Mouse (Mus musculus) heart, adult 11 months (tissue): ENCODE measurements around the gene Fn3krp.
A peak's percentile ranks its signal among the peaks of the same experiment; 100 is the strongest.

Source experiments
- DNase-seq: peaks from one replicate; pipeline ENCODE4 v3.0.0; 2022

Fn3krp gene

GRCm38 (mm10) chr11:121420830-121421552 lies at the start of gene Fn3krp:
Fn3krp (plus strand) TSS chr11:121421401.
- peak; percentile 100 for DNase-seq

DNA sequence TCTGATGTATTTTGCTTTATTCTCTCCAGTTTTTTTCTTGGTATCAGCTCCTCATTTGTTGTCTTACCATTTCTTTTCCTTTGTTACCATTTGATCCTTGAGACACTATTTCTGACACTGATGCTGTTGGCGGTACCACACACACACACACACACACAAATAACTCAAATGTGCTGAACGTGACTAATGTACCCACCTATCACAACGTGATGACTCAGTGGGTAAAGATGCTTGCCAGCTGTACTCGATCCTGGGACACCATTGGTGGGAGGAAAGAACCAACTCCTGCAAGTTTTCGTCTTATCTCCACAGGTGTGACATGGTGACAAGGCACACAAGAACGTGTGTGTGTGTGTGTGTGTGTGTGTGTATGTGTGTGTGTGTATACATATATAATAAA lies 47.9 kb upstream of the Fn3krp start:
- peak; percentile 34 for DNase-seq

DNA sequence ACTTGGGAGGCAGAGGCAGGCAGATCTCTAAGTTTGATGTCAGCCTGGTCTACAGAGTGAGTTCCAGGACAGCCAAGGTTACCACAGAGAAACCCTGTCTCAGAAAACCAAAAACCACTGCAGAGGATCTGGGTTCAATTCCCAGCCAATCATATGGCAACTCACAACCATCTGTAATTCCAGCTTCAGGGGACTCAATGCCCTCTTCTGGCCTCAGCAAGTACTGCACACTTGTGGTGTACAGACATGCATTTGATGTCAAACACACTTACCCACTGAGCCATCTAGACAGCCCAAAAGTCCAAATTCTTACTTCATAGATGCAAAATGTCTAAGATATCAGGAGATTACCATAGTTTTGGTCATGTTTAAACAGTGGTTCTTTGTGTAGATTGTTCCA lies 42.6 kb upstream of the Fn3krp start:
- DNase-seq, result no peak

DNA sequence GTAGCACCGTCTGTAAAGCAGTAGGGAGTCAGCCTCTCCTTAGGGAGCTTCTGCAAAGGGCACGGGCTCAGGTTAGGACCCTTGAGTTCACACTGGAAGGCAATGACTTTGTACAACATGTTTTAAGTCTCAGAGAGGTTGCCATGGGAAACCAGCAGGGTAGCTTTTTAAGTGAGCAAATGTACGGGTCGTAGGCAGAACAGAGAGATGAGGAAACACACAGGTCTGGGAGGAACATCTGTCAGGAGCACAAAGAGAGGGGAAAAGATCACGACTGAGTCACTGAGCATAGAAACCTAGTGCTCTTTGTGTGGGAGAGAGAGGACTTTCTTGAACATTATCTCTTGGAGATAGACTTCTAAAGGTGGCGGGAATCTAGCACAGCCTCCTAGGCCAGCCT lies 40.9 kb upstream of the Fn3krp start:
- DNase-seq, result no peak

DNA sequence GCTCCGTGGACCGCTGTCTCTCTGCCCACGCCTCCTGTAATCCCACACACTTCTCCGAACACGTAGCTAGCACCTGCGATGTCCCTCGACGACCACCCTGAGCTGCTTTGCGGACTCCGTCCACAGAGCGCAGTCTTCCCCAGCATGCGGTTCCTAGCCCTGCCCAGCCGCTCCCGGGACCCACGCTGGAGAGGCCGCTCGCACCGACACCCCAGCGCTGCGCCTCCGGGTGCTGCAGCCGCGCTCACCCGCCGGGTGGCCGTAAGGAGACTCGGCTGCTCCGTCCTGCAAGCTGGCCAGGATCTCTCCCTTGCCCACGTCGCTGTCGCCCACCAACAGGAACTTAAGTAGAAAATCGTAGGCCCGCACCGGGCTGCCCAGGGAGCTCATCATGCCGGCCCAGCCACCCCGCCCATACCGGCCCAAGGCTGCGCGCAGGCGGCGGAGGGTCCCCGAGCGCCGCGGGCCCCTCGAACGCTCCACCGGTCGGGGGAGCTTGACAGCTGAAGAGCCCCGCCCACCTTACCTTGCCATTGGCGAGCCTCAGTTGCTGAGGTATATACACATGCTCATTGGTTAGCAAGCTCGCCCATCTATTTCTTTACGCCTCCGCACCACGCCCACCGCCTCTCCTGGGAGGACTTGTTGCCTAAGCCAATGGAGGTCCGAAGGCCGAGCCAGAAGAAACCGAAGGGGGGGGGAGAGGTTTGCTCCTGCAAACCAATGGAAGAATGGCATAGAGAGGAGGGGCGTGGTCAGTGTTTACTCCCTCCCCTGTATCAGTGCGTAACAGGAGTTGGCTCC lies 33.2 kb upstream of the Fn3krp start, which contains the start of gene Rab40b:
Rab40b (minus strand) TSS at position 502 of the 804 bp plus-strand sequence.
- peak; percentile 100 for DNase-seq

- no peak for DNase-seq
These were observed 32.7 kb upstream of the Fn3krp start for GRCm38 (mm10) chr11:121388554-121388945.

DNA sequence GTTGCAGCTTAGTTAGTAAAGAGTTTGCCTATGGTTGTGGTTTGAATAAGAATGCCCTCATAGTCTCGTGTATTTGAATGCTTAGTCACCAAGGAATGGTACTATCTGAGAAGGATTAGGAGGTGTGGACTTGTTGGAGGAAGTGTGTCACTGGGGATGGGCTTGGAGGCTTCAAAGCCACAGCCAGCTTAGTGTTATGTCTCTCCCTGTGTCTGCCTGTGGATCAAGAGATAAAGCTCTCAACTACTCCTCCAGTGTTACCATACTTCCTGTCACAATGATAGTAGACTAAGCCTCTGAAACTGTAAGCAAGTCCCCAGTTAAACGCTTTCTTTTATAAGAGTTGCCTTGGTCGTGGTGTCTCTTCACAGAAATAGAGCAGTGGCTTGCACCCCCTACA lies 30.4 kb upstream of the Fn3krp start:
- DNase-seq, result no peak

DNA sequence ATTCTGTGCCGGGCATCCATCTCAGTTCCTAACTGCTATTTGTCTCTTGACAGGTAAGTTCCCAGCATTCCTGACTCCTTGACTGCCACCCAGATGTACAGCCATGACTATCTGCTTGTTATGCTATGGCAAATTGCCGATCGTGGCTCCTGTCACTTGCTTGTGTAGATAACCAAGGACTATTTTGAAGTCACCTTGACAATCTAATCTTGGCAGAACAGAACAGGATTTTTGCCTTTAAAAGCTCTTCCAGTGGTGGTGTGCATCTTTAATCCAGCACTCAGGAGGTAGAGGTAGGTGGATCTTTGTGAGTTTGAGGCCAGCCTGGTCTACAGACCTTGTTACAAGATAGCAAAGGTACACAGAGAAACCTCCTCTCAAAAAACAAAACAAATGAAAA lies 28.8 kb upstream of the Fn3krp start:
- DNase-seq, result peak; percentile 31

- DNase-seq, result peak; percentile 68
These were observed 13.6 kb upstream of the Fn3krp start for GRCm38 (mm10) chr11:121407366-121408155.

DNA sequence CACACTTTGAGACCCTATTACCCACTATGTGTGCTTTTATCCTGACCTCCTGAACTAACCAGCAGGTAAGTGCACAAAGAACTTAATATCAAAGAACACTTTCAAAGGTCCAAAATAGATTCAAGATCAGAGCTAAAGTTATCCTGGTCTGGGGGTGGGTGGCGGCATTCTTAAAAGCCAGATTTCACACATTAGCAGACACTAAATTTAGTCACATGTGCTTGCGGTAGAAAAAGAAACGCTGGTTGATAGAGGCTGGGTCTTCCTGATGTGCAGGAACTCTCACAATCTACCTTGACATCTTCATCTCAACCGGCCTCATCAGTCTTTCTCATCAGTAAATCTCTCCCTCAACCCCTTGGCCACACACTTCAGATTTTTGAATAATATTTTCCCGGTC lies 6.4 kb upstream of the Fn3krp start:
- DNase-seq, result peak; percentile 77

DNA sequence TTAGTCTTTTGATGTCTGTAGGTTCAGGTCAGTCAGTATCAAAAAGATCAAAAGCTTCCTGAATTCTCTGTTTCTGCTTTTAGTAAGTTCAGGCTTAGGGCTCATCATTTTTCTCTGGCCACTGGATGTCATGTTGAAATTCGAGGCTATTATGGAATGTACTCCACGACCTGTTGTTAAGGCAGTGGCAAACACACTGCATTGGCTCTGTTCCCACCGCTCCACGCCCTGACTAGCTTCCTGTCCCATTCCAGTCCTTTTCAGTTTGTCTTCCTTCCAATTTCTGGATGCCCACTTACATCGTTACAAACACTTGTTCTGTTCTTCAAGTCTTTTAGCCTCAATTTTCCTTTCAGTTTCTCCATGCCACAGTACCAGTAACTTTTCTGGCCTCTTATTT lies 5.8 kb upstream of the Fn3krp start:
- DNase-seq, result peak; percentile 81

DNA sequence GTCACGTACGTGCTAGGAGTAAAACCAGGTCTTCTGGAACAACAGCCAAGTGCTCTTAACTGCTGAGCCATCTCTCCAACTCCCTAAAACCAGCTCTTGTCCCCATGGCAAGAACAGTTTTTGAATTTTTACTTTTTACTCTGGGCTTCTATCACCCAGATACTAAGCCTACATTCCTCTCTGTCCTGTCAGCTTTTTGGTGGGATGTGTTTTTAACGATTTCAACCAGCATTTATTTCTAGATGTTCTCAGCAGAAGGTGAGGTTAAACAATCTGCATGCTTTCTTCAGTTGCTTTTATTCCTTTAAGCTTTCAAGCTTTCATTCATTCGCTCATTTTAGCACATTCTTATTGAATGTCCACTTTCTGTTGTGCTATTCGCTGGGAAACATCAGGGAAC lies 3.2 kb upstream of the Fn3krp start:
- no peak for DNase-seq

DNA sequence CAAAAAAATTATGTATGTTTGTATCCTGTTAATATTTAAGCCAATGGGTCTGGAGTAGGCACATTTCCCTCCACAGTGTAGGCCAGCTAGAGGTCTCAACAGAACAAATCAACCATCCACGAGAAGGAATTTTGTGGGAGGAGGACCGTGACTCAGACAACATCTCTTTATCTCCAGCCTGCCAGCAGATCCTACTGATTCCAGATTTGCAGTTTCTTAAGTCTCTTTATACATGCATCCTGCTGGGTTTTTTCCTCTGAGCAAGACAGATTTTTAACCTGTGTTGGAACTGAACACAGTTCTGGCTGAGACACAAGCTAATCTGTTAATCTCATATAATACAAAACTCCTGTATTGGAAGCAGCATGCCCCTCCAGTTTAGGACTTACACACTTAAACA lies 2.3 kb upstream of the Fn3krp start:
- peak; percentile 25 for DNase-seq

DNA sequence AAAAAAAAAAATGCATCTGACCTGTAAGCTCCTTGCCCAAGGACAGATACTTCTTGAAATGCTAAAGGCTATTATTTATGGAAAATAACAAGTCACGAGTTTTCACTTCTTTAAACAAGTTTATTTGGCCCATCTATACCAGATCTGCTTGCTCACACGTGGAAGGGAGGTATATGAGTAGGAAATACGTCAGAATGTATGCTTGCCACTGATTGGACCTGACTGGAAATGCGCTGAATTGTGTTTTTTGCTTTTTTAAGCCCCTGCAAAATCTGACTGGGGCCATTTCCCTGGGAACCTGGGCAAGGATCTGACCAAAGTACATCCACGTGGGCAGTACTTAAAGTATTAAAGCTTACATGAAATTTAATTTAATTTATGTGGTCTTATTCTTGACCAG lies 822 bp upstream of the Fn3krp start:
- peak; percentile 68 for DNase-seq

- DNase-seq, result no peak
These were observed 462 bp downstream of the Fn3krp start for GRCm38 (mm10) chr11:121421553-121422173.

DNA sequence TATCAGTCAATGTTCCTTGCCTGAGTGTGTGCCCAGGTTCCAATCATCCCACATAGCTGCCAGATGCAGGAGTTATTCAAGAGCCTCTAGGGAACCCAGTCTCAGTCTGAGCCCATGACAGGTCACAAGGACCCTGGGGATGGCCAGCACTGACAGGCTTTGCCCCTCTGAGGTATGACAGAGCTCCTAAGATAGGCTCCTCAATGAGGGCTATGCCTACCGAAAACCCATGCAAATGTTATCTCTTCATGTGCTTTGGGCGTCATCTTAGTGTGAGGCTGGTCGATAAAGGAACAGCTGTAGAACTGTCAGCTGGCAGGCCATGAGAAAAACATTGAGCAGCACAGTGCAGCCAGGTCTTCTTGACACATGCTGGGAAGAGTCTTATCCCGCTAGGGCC lies 12.2 kb downstream of the Fn3krp start:
- peak; percentile 86 for DNase-seq

DNA sequence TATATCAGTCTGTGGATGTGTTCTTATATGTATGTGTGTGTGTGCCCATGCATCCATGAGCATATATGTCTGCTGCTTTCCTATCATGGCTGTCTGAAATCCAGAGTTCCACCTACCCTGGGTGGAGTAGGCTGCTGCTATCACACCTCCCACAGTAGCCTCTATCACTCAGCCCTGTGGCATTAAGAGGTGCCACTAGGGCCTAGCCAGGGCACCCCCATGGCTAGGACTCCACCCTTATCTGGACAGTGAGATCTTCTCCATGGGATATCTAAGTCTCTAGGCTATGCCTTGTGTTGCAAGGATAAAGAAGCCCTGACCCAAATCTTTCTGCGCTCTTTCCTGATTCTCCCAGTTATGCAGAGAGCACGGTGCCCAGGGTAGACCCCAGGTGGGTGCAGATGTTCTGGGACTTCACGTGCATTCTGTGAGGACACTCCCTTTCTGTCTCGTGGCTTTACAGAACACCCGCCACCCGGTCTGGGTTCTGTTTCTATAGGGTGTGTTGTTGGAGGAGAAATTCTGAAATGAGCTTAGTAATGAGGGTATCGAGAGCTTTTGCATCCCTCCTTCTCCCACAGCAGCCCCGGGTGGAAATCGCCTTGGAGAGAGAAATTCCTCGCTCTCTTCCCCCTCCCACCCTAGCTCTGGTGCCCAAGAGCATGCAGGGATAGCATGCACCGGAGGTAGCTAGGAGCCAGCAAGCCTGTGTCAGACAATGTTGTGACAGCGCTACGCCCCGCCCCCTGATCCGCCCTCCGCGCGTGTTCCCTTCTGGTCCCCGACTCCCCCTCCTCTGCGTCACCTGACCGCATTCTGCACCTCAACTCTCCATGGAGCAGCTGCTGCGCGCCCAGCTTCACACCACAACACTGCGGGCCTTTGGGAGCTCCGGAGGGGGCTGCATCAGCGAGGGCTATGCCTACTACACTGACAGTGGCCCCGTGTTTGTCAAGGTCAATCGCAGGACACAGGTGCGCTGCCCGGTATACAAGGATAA lies 13.3 kb downstream of the Fn3krp start, which contains the start of gene Fn3k:
Fn3k (plus strand) TSS at position 758 of the 1,000 bp plus-strand sequence.
- peak; percentile 99 for DNase-seq

DNA sequence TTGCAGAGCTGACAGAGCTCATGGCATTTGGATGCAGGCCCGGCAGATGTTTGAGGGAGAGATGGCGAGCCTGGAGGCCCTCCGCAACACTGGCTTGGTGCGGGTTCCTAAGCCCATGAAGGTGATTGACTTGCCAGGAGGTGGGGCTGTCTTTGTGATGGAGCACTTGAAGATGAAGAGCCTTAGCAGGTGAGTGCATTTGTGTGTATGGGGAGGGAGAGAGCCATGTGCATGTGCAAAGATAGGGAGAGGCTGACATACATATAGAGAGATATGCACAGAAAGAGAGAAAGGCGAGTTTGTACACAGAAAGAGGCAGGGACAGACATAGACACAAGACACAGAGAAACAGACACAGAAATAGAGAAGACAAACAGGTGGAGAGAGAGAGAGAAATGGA lies 16.0 kb downstream of the Fn3krp start:
- DNase-seq, result no peak

GRCm38 (mm10) chr11:121439686-121440292 lies 18.6 kb downstream of the Fn3krp start:
- DNase-seq, result no peak

DNA sequence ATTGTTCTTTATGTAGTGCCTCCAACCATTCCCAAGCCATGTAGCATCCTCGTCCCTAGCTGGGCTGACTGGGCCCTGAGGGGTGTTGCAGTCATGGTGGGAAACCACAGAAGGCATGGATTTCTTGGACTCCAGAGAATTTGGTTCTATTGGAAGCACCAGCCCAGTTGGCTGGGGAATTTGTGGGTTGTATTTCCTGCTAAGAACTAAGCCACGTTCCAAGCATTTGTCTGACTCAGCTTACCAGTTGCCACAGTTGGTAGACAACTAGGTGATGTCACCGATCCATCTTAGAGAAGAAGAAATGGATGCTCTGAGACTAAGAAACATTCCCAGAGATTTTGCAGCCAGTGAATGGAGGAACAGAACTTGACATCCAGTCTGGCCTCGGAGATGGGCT lies 20.5 kb downstream of the Fn3krp start:
- no peak for DNase-seq

GRCm38 (mm10) chr11:121442076-121442475 lies 20.9 kb downstream of the Fn3krp start:
- DNase-seq, result no peak
